Mouse (Mus musculus) cerebellum, adult (tissue): ENCODE results near the gene Samd13.

Experiments
- ATAC-seq: cut with Nextera tagmentation; 2 replicates; pipeline ENCODE4 v1.9.2; 2017; ENCODE audit warnings: mild to moderate bottlenecking, moderate library complexity, mixed read lengths; ENCODE audit not compliant: insufficient number of reproducible peaks, low FRiP score, low TSS enrichment

Samd13 gene

GRCm38 (mm10) chr3:146675101-146675500 lies 10.3 kb downstream of the Samd13 start:
- no peak for ATAC-seq

- ATAC-seq = no peak
Observed at GRCm38 (mm10) chr3:146671121-146671520, 14.3 kb downstream of the Samd13 start.

GRCm38 (mm10) chr3:146661907-146662306 lies 23.5 kb downstream of the Samd13 start:
- no peak for ATAC-seq

GRCm38 (mm10) chr3:146661001-146661400 lies 24.4 kb downstream of the Samd13 start:
- ATAC-seq = no peak

- ATAC-seq = peak; percentile 77
Observed at GRCm38 (mm10) chr3:146659321-146659720, 26.1 kb downstream of the Samd13 start.

GRCm38 (mm10) chr3:146658061-146658639 lies 27.2 kb downstream of the Samd13 start:
- ATAC-seq = no peak

GRCm38 (mm10) chr3:146657433-146657832 lies 28.0 kb downstream of the Samd13 start:
- ATAC-seq = no peak

GRCm38 (mm10) chr3:146655111-146655577 lies 30.2 kb downstream of the Samd13 start:
- ATAC-seq = no peak

- no peak for ATAC-seq
Observed at GRCm38 (mm10) chr3:146653692-146654091, 31.7 kb downstream of the Samd13 start.

GRCm38 (mm10) chr3:146652431-146652830 lies 33.0 kb downstream of the Samd13 start:
- no peak for ATAC-seq

- no peak for ATAC-seq
Observed at GRCm38 (mm10) chr3:146651217-146651616, 34.2 kb downstream of the Samd13 start, which contains the start of gene 4930503B20Rik. TSS of gene 4930503B20Rik (minus strand) at chr3:146651317.

- ATAC-seq = no peak
Observed at GRCm38 (mm10) chr3:146650716-146651115, 34.7 kb downstream of the Samd13 start.

- no peak for ATAC-seq
Observed at GRCm38 (mm10) chr3:146649311-146649894, 36.0 kb downstream of the Samd13 start.

- no peak for ATAC-seq
Observed at GRCm38 (mm10) chr3:146641818-146642427, 43.5 kb downstream of the Samd13 start.

- no peak for ATAC-seq
Observed at GRCm38 (mm10) chr3:146632506-146632905, 52.9 kb downstream of the Samd13 start.

- ATAC-seq = no peak
Observed at GRCm38 (mm10) chr3:146628227-146628982, 57.0 kb downstream of the Samd13 start.

- no peak for ATAC-seq
Observed at GRCm38 (mm10) chr3:146625766-146626165, 59.6 kb downstream of the Samd13 start.

GRCm38 (mm10) chr3:146621966-146622365 lies 63.4 kb downstream of the Samd13 start:
- no peak for ATAC-seq

- peak; percentile 94 for ATAC-seq
Observed at GRCm38 (mm10) chr3:146620555-146621249, 64.7 kb downstream of the Samd13 start.

GRCm38 (mm10) chr3:146620101-146620500 lies 65.3 kb downstream of the Samd13 start:
- ATAC-seq = no peak; the same call in 1 of the 2 replicates
